Mouse (Mus musculus) neural tube, embryonic 15.5 days (tissue): Measurements from ENCODE around the gene Cplx2. TPM values are rescaled to one million over a fixed set of nuclear protein-coding genes. Genes with fewer than 3 reads are reported as not detected.

Experiments
- ATAC-seq: fragments of 200-750 bp; cut with Nextera tagmentation; 2 replicates; pipeline ENCODE4 v1.8.0; 2017; ENCODE audit warnings: mild to moderate bottlenecking, moderate TSS enrichment, moderate library complexity; ENCODE audit not compliant: low FRiP score
- H3K27ac ChIP-seq: fragments of 300-500 bp; sonication (generic); replicated peaks from 2 replicates; pipeline ENCODE4 v1.5.1; 2015; ENCODE audit warnings: mild to moderate bottlenecking, inconsistent platforms
- H3K27me3 ChIP-seq: fragments of 300-500 bp; sonication (generic); replicated peaks from 2 replicates; pipeline ENCODE4 v1.6.1; 2015; ENCODE audit warnings: inconsistent platforms
- H3K36me3 ChIP-seq: fragments of 300-500 bp; sonication (generic); 2 replicates; pipeline ENCODE4 v1.6.1; 2015; ENCODE audit warnings: inconsistent platforms
- H3K4me1 ChIP-seq: fragments of 300-500 bp; sonication (generic); 2 replicates; pipeline ENCODE4 v1.6.1; 2015; ENCODE audit warnings: inconsistent platforms
- H3K4me2 ChIP-seq: fragments of 300-500 bp; sonication (generic); 2 replicates; pipeline ENCODE4 v1.6.1; 2015; ENCODE audit warnings: inconsistent platforms, mild to moderate bottlenecking, moderate library complexity
- H3K4me3 ChIP-seq: fragments of 300-500 bp; sonication (generic); replicated peaks from 2 replicates; pipeline ENCODE4 v1.5.1; 2015; ENCODE audit warnings: mild to moderate bottlenecking, inconsistent platforms
- H3K9ac ChIP-seq: fragments of 300-500 bp; sonication (generic); replicated peaks from 2 replicates; pipeline ENCODE4 v1.6.1; 2015; ENCODE audit warnings: mild to moderate bottlenecking, inconsistent platforms
- H3K9me3 ChIP-seq: fragments of 300-500 bp; sonication (generic); replicated peaks from 2 replicates; pipeline ENCODE4 v1.6.1; 2016; ENCODE audit warnings: inconsistent platforms
- WGBS: fragments of 180-500 bp; shearing (Covaris S2); methylation state at CpG from one replicate; pipeline ENCODE4 v1.1.7; 2015; ENCODE audit warnings: mixed read lengths; 5-methylcytosine and 5-hydroxymethylcytosine counted together
- polyA plus RNA-seq: library from polyadenylated mRNA; unstranded; fragments of >200 nt; fragmentation: Nextera tagmentation; extraction: Ambion mirVana; gene quantifications from 2 replicates; pipeline ENCODE4 v1.2.1, GENCODE M21; 2015

The Cplx2 gene
- polyA plus RNA-seq, 1 experiment from 2014 or later, result 20.0 TPM

DNA sequence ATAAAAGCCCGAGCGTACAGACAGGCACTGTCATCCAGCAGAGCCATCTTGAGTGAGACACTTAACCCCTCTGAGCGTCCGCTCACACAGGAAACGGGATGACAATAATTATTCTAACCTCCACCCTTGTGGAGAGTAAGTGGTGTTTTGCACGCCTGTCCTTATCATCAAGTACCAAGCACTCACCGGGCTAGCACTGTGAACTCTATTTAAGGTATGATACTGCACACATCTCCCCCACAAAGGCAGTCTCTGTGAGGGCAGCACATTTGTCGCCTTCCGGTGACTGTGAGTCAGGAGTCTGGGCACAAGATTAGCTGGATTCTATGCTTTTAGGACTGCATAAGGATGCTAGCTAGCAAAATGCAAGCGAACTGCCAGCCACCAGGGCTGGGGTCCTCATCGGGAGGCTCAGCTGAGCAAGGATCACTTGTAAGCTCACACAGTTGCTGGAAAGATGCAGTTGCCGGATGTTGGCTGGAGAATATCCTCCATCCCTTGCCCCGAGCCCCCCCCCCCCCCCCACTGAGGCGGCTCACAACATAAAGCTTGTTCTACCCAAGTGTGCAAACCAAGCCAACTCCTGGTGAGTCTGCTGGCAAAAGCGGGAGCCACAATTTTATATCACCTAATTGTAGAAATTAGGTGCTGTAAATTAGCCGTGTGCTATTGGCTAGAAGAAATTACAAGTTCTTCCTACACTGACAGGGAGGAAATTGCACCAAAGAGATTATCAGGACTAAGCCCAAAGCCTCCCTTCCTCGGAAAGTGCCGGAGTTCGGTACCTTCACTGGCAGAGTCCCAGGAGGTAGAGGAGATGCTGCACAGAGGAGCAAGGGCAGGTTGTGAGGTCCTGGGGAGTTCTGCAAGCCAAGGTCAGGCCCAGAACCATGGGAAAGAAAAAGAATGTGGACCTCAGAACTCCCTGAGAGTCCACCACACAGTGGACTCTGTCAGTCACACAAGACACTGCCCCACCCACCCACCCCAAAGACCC is 14.2 kb downstream of the Cplx2 start:
- Histone ChIP-seq H3K4me1 (peaks cover 38% of the 10 kb centered on the region), H3K27me3 (no peaks in the 10 kb centered on the region), H3K9me3 (no peaks in the 10 kb centered on the region), H3K36me3 (no peaks in the 10 kb centered on the region), H3K4me2 (peak overlapping the region; percentile 38), H3K9ac (peak overlapping the region; percentile 10; the same call in 1 of the 2 replicates), H3K4me3 (no peak overlapping the region), H3K27ac (peak overlapping the region; percentile 59; the same call in 1 of the 2 replicates)
- ATAC-seq, result no peak
- WGBS, result 35% methylated on average over 19 of the region's 19 CpGs

DNA sequence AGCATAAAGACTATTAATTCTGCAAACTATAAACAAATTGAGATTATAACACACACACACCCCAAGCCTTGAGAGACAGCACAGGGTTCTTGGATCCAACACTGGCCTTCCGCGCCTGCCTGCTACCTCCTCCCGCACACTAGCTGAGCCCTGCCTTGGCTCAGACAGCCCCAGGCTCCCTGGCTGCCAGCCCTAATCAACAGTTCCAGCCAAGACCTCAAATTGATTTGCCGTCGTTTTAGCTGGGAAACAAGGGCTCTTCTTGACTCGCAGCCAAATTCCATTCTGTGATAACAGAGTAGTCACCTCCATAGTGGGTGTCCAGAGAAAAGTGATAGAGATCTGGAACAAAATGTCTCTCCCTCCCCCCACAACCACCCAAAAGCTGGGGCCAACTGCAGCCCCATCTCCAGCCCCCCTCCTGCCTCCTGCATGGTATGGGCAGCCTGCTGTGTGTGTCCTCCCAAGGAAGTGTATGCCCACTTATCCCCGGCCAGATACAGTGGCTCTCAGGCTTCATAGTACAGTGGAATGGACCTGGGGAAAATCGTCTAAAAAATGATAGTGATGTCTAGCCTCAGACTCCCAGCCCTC is 18.9 kb downstream of the Cplx2 start:
- 43% methylated on average over 8 of the region's 8 CpGs for WGBS
- H3K27me3 ChIP-seq, result no peaks in the 10 kb centered on the region
- H3K4me3 ChIP-seq, result no peak overlapping the region
- H3K36me3 ChIP-seq, result no peaks in the 10 kb centered on the region
- peak overlapping the region; percentile 71 for H3K27ac ChIP-seq
- H3K4me2 ChIP-seq, result no peak overlapping the region
- H3K9me3 ChIP-seq, result no peaks in the 10 kb centered on the region
- peaks cover 38% of the 10 kb centered on the region for H3K4me1 ChIP-seq
- ATAC-seq, result peak; percentile 69
- H3K9ac ChIP-seq, result no peak overlapping the region

DNA sequence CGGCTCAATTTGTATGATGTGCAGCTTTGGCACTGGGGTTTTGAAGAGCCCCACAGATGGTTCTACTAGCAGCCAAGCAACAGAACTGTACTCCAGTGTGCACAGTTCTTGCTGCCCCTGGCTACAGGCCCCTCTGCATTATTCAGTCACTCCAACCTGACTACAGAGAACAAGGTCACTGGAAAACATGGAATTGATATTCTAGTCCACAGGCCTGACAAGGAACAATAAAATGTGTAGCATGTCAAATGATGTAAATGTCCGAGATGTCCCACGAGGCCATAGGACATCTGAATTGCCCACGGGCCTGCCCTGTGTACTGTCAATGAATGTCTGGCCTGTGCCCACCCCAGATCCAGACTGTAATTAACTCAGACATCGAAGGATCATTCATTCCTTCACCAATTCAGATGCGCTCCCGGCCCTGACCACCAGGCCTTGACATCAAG is 19.4 kb downstream of the Cplx2 start:
- Histone ChIP-seq H3K4me1 (peaks cover 33% of the 10 kb centered on the region), H3K4me3 (no peak overlapping the region), H3K27ac (peak overlapping the region; percentile 71), H3K4me2 (no peak overlapping the region), H3K27me3 (no peaks in the 10 kb centered on the region), H3K9me3 (no peaks in the 10 kb centered on the region), H3K36me3 (no peaks in the 10 kb centered on the region), H3K9ac (no peak overlapping the region)
- ATAC-seq, result peak; percentile 66; the same call in 1 of the 2 replicates
- WGBS, result 59% methylated on average over 7 of the region's 7 CpGs

DNA sequence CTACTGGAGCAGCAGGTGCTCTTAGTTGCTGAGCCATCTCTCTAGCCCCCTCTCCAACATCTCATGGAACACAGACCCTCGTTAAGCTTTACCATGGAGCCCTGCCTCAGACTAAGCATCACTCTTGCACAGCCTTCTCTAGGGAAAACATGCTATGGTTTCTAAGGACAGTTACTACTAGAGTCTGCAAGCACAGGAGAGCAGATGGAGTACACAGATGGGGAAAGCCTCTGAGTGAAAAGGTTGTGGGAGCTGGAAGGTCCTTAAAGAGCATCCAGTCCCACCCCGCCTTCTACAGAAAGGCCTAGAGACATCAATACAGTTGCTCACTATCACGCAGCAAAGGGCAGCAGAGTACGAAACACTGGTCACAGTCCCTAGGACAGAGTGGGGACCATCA is 20.2 kb downstream of the Cplx2 start:
- H3K27me3 ChIP-seq, result no peaks in the 10 kb centered on the region
- no peak overlapping the region for H3K9ac ChIP-seq
- no peak overlapping the region for H3K4me3 ChIP-seq
- H3K4me1 ChIP-seq, result peaks cover 32% of the 10 kb centered on the region
- 0 out of 2 replicates have a peak overlapping the region, but pooled peaks have one; percentile 71 for H3K27ac ChIP-seq
- no peaks in the 10 kb centered on the region for H3K36me3 ChIP-seq
- no peak overlapping the region for H3K4me2 ChIP-seq
- no peak for ATAC-seq
- WGBS, result 84% methylated on average over 4 of the region's 4 CpGs
- H3K9me3 ChIP-seq, result no peaks in the 10 kb centered on the region

DNA sequence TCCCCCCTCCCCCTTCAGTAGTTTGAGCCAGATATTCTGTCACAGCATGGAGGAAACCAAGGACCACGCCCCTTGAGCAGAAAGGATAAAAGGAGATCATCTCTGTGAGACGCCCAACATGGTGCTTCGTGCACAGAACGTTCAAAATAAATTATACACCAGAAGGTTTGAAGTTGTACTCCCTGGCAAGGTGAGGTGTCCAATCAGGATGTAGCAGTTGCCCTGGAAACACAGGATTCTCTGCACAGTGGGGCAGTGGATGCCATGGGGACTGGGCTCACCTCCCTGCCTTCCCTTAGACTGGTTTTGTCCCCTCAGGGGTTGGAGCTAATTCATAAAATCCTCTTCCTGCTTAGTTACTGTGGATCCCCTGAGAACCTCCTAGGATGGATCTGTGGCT is 25.9 kb downstream of the Cplx2 start:
- no peaks in the 10 kb centered on the region for H3K9me3 ChIP-seq
- H3K27ac ChIP-seq, result no peak overlapping the region
- no peak overlapping the region for H3K4me3 ChIP-seq
- no peak overlapping the region for H3K9ac ChIP-seq
- no peaks in the 10 kb centered on the region for H3K36me3 ChIP-seq
- H3K27me3 ChIP-seq, result no peaks in the 10 kb centered on the region
- H3K4me1 ChIP-seq, result no peaks in the 10 kb centered on the region
- no peak overlapping the region for H3K4me2 ChIP-seq
- WGBS, result 68% methylated on average over 4 of the region's 4 CpGs
- ATAC-seq, result no peak

DNA sequence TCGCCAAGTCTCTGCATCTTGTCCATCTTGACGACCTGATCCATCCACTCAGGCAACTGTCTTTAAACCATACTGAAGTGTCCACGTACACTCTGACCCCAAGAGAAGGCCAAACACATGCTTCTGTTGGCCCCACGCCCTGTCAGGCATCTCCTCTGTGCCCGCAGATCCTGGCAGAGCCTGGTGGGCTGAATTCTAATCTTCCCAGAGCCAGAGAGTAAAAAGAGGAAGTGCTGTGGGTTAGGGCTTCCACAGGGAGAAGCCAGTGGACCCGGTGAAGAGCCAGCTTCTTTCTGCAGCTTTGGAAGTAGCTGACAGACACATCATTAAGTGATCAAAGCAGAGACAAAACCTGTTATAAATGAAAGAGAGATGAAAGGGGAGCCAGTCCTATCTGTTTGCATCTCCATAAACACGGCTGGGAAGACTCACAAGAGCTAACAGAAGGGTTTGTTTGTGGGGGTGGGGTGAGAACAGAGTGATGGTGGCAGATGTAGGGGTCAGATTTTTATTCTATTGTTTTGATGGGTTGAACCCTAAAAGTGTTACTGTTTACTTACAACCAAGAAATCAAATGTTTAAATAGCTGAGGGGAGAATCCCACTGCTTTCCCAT is 29.5 kb downstream of the Cplx2 start:
- Histone ChIP-seq H3K9ac (no peak overlapping the region), H3K27me3 (no peaks in the 10 kb centered on the region), H3K4me2 (no peak overlapping the region), H3K4me3 (no peak overlapping the region), H3K4me1 (peaks cover 5% of the 10 kb centered on the region; the same call in 1 of the 2 replicates), H3K9me3 (no peaks in the 10 kb centered on the region), H3K27ac (no peak overlapping the region), H3K36me3 (no peaks in the 10 kb centered on the region)
- ATAC-seq, result no peak
- 56% methylated on average over 7 of the region's 7 CpGs for WGBS

DNA sequence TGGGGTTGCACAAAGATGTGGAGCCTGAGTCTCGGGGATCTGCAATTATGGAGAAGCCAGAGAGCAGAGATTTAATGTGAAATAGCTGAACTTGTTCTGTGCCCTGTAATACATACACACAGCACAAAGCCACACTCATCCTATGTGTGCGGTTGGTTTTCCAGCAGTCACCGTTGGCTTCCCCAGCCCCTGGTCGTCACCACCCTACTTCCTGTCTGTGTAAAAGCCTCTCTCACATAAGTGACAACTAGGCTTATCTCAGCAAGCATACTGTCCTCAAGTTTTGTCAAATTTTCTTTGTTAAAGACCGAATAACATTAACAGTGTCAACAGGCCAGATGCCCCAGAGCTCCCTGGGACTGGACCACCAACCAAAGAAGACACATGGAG is 30.0 kb downstream of the Cplx2 start:
- no peak overlapping the region for H3K4me3 ChIP-seq

DNA sequence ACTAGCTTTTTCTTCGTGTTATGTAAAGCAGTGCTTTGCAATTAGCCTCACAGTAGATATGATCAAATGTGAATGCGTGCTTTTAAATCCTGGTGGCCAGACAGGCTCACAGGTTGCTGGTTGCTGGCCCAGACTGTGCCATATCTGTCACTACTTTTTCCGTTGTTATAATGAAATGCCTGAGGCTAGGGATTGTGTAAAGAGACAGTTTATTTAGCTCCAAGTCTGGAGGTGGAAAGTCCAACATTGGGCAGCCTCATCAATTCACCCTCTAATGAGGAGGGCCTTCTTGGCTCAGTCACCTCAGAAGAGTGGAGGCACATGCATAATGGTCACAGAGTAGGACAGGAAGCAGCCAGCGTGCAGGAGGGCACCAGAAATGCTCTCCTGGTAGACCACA is 31.2 kb downstream of the Cplx2 start:
- H3K27me3 ChIP-seq, result no peaks in the 10 kb centered on the region
- H3K4me2 ChIP-seq, result no peak overlapping the region
- H3K4me1 ChIP-seq, result peaks cover 5% of the 10 kb centered on the region; the same call in 1 of the 2 replicates
- WGBS, result 83% methylated on average over 4 of the region's 4 CpGs
- peaks cover 3% of the 10 kb centered on the region; the same call in 1 of the 2 replicates for H3K9me3 ChIP-seq
- H3K4me3 ChIP-seq, result no peak overlapping the region
- H3K9ac ChIP-seq, result no peak overlapping the region
- no peak overlapping the region for H3K27ac ChIP-seq
- H3K36me3 ChIP-seq, result no peaks in the 10 kb centered on the region
- no peak for ATAC-seq

More for the DNA sequence above, 30.0 kb downstream of the Cplx2 start:
- ATAC-seq, result no peak
- Histone ChIP-seq H3K4me2 (no peak overlapping the region), H3K4me1 (peaks cover 5% of the 10 kb centered on the region; the same call in 1 of the 2 replicates), H3K27ac (no peak overlapping the region), H3K27me3 (no peaks in the 10 kb centered on the region), H3K9me3 (no peaks in the 10 kb centered on the region), H3K9ac (no peak overlapping the region), H3K36me3 (no peaks in the 10 kb centered on the region)
- 75% methylated on average over 5 of the region's 5 CpGs for WGBS

DNA sequence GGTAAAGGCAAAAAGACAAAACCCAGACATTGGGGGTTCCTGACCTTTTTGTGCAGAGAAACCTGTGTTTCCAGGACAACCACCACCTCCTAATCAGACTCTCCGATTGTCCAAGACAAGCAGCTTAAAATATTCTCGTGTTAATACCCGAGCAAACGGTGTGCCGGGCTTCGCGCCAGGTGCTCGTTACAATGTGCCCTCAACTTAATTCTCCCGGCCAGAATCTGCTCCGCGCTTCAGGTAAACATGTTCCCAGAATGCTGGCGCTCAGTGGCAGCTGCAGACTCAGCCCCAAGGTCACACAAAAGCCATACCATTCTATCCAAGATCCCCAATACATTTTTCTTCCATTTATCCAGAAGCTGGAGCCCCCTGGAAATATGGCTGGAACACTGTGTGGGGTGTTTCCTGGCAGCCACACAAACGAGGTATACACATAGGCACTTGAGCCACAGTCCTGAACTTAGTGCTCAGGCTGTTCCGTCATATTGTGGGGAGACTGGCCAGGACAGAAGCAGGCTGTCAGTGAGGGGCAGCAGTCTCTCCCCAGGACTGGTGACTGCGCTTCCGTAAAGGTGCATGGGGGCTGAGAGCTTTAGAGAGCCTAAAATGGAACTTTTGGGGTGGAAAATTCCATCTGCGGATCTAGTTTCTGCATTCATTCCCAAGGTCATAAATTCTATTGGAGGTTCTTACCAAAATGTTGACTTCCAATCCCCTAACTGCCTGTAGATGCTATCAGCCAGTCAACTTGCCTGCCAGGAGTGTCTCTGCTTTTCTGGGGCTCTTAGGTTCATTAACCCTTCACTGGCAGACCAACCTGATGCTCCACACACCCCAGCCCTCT is 32.3 kb downstream of the Cplx2 start:
- Histone ChIP-seq H3K9me3 (peaks cover 3% of the 10 kb centered on the region; the same call in 1 of the 2 replicates), H3K27ac (0 out of 2 replicates have a peak overlapping the region, but pooled peaks have one; percentile 33), H3K27me3 (no peaks in the 10 kb centered on the region), H3K9ac (no peak overlapping the region), H3K4me2 (no peak overlapping the region), H3K4me3 (no peak overlapping the region), H3K36me3 (no peaks in the 10 kb centered on the region), H3K4me1 (peaks cover 5% of the 10 kb centered on the region; the same call in 1 of the 2 replicates)
- ATAC-seq, result no peak
- 61% methylated on average over 17 of the region's 17 CpGs for WGBS

DNA sequence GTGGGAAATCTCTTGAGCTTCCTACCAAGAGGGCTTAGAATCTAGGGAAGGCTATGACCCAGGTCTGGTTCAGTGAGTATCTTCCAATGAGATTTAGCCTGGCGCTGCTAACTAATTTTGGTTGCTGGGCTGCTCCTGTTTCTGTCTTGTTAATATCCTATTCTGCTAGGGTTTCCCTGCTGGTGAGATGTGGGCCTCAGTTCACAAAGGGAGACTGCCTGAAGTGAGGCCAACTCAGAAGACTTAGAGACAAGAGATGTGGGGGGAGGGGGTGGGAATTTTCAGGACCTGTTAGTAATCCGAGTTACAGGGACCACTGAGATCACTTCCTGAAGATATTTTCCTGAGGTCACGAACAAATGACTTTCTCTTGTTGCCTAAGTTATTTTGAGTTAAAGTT is 33.1 kb downstream of the Cplx2 start:
- Histone ChIP-seq H3K27ac (no peak overlapping the region), H3K9ac (no peak overlapping the region), H3K4me1 (peaks cover 5% of the 10 kb centered on the region; the same call in 1 of the 2 replicates), H3K9me3 (peaks cover 3% of the 10 kb centered on the region; the same call in 1 of the 2 replicates), H3K4me2 (no peak overlapping the region), H3K27me3 (no peaks in the 10 kb centered on the region), H3K4me3 (no peak overlapping the region), H3K36me3 (no peaks in the 10 kb centered on the region)
- WGBS, result 79% methylated on average over 3 of the region's 3 CpGs
- no peak for ATAC-seq

DNA sequence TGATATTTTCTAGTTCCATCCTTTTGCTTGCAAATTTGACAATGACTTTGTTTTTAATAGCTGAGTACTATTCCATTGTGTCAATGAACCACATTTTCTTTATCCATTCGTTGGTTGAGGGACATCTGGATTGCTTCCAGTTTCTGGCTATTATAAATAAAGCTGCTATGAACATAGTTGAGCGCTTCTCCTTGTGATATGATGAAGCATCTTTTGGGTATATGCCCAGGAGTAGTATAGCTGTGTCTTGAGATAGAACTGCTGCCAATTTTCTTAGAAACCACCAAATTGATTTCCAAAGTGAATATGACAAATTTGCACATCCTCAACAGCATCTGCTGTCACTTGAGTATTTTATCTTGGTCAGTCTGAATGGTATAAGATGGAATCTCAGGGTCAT is 34.7 kb downstream of the Cplx2 start:
- Histone ChIP-seq H3K4me2 (no peak overlapping the region), H3K36me3 (no peaks in the 10 kb centered on the region), H3K27me3 (no peaks in the 10 kb centered on the region), H3K9me3 (peaks cover 3% of the 10 kb centered on the region; the same call in 1 of the 2 replicates), H3K9ac (no peak overlapping the region), H3K4me3 (no peak overlapping the region), H3K4me1 (peaks cover 5% of the 10 kb centered on the region; the same call in 1 of the 2 replicates), H3K27ac (no peak overlapping the region)
- ATAC-seq, result no peak
- WGBS, result 83% methylated on average over 2 of the region's 2 CpGs
